Mouse (Mus musculus) gastrocnemius, adult 18-20 months (tissue): ENCODE measurements around the gene Hax1. TPM values are rescaled to one million over a fixed set of nuclear protein-coding genes. Genes with fewer than 3 reads are reported as not detected.

Experiments
- DNase-seq: peaks from one replicate; pipeline ENCODE4 v3.0.0; 2021; ENCODE audit warnings: low spot score
- microRNA-seq: library from miRNA; unstranded; fragments of <30 nt; microRNA quantifications from one replicate; pipeline ENCODE4 v1.2.0, GENCODE M21; 2021
- total RNA-seq, 2 experiments: library from RNA; stranded (reverse); gene quantifications; 2 replicates each; pipeline ENCODE4 v1.2.3; 2021

The Hax1 gene
- total RNA-seq, 2 experiments from 2014 or later: 47.8 to 58.0 TPM

GRCm38 (mm10) chr3:89962751-89963220 is 35.8 kb downstream of the Hax1 start:
- DNase-seq: no peak

GRCm38 (mm10) chr3:89962059-89962750 is 36.4 kb downstream of the Hax1 start:
- peak; percentile 44 for DNase-seq

GRCm38 (mm10) chr3:89961436-89961835 is 37.1 kb downstream of the Hax1 start:
- DNase-seq: no peak

GRCm38 (mm10) chr3:89960469-89960868 is 38.1 kb downstream of the Hax1 start:
- DNase-seq: peak; percentile 87

- DNase-seq: no peak
Measured at GRCm38 (mm10) chr3:89959435-89959834, 39.1 kb downstream of the Hax1 start.

GRCm38 (mm10) chr3:89957880-89958279 is 40.7 kb downstream of the Hax1 start:
- no peak for DNase-seq

GRCm38 (mm10) chr3:89956177-89956971 is 42.2 kb downstream of the Hax1 start:
- DNase-seq: no peak

- peak; percentile 78 for DNase-seq
Measured at GRCm38 (mm10) chr3:89953420-89953819, 45.2 kb downstream of the Hax1 start.

- DNase-seq: no peak
Measured at GRCm38 (mm10) chr3:89948655-89949054, 49.9 kb downstream of the Hax1 start.

- DNase-seq: no peak
Measured at GRCm38 (mm10) chr3:89948021-89948420, 50.6 kb downstream of the Hax1 start.

Small RNA genes within 50 kb of the gene (microRNA-seq; reads per million reads assigned to microRNA genes)
- 3.1 reads per million for gene Mir7669

Other genes with a start within 250 kb of the Hax1 start
- under 1 TPM; 0.09 to 0.16 TPM for gene Chrnb2, start 234.1 kb downstream of the Hax1 start, total RNA-seq
- 10 to 100 TPM; 13.1 to 14.0 TPM for gene Ube2q1, start 225.2 kb downstream of the Hax1 start, total RNA-seq
- 1 to 10 TPM; 2.8 to 4.8 TPM for gene She, start 167.4 kb downstream of the Hax1 start, total RNA-seq
- gene Il6ra, start 85.6 kb downstream of the Hax1 start, total RNA-seq: 1 to 10 TPM; 3.1 to 7.2 TPM
- 1 to 10 TPM; 5.2 to 5.5 TPM for gene Atp8b2, start 35.3 kb downstream of the Hax1 start, total RNA-seq
- 10 to 100 TPM; 91.6 to 99.3 TPM for gene 4933434E20Rik, start 52.9 kb upstream of the Hax1 start, total RNA-seq
- gene Ubap2l, start 53.8 kb upstream of the Hax1 start, total RNA-seq: 10 to 100 TPM; 93.9 to 95.4 TPM
- gene Tpm3, start 73.9 kb upstream of the Hax1 start, total RNA-seq: 100 to 1,000 TPM; 579 to 626 TPM
- under 1 TPM in 1 of 2 experiments, not detected in 1; 0.05 TPM for gene Nup210l, start 105.4 kb upstream of the Hax1 start, total RNA-seq
- 1,000 to 10,000 TPM; 1,075 to 1,237 TPM for gene Rps27, start 214.9 kb upstream of the Hax1 start, total RNA-seq
- 1 to 10 TPM; 6.1 to 9.6 TPM for gene Rab13, start 214.9 kb upstream of the Hax1 start, total RNA-seq
- 10 to 100 TPM; 73.7 to 75.0 TPM for gene Jtb, start 232.8 kb upstream of the Hax1 start, total RNA-seq
- not detected for gene Creb3l4, start 244.7 kb upstream of the Hax1 start, total RNA-seq
- 10 to 100 TPM; 38.9 to 40.7 TPM for gene Slc39a1, start 249.4 kb upstream of the Hax1 start, total RNA-seq